Mouse (Mus musculus) MN1 (cell line): Measurements from ENCODE around the gene Celf2.

Experiments used
- DNase-seq: peaks from one replicate; pipeline ENCODE4 v3.0.0-alpha.2; 2016; ENCODE audit warnings: low spot score

The Celf2 gene

GRCm38 (mm10) chr2:7193413-7193812, 315.9 kb downstream of the Celf2 start:
- DNase-seq = no peak

- DNase-seq = no peak
Observed at GRCm38 (mm10) chr2:7179186-7179585, 330.2 kb downstream of the Celf2 start.

DNA sequence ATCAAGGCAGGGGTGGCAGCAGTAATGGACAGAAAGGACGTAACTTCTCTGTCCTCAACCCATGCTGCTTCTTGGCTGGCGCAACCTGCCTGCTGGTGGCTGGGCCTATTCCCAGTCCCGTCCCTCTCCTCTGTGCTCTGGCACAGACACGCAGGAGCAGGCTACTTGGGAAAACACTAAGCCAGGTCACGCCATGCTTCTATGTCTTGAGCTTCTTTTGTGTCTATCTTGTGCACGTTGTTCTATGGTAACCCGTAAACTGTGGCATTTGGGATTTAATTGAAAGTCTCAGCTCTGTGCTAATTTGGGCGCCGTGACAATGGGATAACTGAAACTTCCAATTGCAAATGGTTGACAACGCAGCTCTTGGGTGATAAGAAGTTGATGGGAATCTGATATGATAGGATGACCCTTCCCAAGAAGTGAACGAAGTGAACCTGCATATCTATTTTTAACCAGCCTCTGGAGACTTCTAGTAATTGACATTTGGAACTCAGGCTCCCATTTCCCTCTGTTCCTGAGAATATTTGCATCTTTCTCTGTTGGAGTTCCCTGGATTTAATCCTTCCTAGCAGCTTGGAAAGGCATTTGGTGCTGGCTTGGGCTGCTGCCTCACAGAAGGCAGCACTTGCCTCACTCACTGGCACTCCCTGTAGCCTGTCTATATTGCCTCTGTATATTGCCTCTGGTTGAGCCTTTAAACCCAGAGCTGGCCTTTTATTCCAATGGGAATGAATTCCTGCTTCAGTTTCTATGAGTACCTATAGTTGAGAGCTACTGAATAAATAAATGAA, 335.9 kb downstream of the Celf2 start:
- no peak for DNase-seq

DNA sequence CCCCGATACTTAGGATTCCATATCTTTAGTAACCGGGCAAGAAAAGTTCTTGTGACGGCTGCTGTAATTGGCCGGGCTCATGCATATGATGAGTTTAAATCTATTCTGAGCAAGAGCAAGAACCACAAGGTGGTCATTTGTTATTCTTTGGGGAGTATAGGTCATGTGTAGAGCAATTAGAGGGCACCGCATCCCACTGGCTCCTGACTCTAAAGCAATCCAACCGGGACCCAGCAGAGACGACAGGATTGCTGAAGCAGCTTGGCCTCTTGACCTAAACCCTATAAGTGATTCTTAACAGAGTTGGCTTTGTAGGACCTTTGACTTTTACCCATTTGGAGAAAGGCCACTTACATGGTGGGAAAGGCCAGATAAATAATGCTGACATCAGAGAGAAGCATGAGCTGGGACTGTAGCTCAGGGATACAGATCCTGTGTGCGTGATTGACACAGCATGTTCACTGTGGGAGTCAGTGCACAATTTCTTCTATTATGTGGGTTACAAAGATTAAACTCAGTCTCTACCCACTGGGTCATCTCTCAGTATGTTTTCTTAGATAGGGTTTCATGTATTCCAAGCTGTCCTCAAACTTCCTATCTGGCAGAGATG, 338.2 kb downstream of the Celf2 start:
- DNase-seq = no peak

GRCm38 (mm10) chr2:7165786-7166185, 343.6 kb downstream of the Celf2 start:
- no peak for DNase-seq

DNA sequence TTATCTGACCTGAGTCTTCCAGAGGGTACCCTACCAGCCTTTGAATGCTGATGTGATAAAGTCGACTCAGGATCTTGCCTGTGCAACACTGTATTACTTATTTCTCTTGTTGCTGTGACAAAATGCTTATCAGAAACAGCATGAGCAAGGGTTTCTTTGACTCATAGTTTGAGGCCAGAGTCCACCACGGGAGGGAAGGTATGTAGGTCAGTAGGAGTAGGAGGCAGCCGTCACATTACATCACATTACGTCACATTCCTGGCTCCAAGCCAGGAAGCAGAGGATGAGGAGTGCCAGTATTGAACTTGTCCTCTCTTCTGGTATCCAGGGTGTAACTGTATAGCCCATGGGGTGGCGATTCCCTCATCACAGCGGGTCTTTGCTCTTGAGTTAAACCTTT, 349.3 kb downstream of the Celf2 start:
- DNase-seq = no peak

DNA sequence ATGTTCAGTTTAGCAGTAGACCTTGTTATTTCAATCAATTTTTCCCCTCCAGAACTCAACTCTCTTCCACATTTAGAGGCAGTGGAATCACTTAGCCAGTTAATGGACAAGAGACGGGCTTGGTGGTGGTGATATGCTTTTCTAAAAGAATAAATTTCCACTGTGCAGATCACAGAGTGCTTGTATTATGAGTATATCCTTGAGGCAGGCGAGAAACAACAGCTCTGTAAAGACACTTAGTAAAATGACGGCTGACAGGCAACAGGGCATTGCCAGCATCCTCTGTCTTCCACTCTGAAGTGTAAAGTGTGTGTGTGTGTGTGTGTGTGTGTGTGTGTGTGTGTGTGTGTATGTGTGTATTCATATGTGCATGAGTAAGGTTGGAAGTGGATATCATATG, 362.1 kb downstream of the Celf2 start:
- DNase-seq = no peak

- no peak for DNase-seq
Observed at GRCm38 (mm10) chr2:7145541-7146043, 363.8 kb downstream of the Celf2 start.

GRCm38 (mm10) chr2:7144871-7145270, 364.5 kb downstream of the Celf2 start:
- DNase-seq = no peak

DNA sequence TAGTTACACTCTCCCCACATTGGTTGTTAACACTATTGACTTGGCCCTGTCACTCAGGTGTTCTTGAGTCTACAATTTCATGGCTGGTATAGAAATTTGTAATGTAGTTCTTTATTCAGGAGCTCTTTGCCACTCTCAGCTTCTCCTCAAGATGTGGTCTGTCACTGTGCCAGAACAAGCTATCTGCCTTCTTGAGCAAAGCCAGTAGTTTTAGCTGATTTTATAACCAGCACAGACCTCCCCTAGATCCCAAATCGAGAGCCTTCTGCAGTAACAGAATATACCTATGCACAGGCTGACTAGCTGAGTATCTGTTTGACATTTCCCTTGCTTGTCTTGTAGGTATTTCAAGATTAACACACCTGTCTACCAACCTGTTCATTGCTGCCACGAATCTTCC, 386.0 kb downstream of the Celf2 start:
- DNase-seq = no peak

DNA sequence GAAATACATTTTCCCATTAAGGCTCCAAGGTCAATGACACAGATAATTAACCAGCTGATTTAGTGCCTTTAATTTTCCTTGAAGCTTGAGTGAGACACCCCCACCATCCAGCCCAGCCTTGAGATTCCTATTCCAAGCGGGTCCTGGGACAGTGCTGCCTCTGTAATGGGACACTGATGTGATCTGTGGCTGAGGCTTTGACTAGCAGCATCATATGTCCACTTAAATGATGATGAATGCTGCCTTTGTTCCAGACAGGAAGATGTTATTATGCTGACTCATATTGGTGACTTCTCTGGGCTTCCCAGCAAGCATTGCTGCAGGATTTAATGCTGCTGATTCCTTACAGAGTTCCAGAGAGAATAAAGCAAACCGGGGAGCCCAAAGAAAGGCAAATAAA, 393.6 kb downstream of the Celf2 start:
- DNase-seq = no peak

GRCm38 (mm10) chr2:7115161-7115560, 394.2 kb downstream of the Celf2 start:
- DNase-seq = no peak

DNA sequence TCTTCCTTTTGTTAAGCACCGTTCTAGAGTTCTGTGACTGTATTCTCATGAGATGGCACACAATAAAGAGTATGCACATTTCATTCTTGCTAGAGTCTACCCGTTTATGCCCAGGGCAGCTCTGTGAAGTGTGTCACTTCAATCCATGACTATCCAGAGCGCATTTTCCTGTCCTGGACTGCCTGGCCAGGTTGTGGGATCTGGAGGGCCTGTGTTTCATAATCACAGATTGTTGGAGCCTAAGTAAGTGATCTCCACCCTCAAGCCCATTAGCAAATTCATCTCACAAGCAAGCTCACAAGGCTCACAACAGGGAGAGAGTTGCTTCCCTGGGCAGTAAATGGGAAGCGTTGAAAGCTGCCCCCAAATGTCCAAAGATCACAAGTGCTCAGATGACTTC, 395.6 kb downstream of the Celf2 start:
- no peak for DNase-seq

DNA sequence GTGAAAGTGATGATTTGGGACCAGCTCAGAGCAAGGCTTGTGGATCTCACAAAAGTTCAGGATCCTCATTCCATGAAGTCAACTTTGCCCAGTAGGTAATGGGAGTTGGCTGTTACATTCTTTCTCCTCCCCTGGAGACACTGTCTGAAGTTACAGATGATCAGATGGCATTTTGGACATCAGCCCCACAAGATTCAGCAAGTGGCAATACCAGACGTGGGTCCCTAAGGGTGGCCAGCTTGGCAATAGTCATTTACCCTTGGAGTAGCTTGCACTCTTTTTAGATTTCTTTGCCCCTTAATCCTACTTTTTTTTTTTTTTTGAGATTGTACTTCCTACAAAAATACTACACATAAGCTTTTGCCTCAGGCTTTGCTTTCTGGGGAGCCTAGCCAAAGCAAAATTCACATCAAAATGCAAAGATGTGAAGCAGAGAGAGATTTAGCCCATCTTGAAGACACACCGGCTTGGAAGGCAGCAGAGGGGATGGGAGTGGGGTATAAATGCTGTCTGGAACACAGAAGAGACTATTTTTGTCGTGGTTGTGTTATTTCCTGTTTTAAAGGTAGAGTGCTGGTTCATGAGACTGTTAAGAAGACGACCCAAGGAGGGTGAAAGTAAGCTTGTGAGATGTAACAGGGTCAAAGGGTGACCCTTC, 397.1 kb downstream of the Celf2 start:
- DNase-seq = no peak

DNA sequence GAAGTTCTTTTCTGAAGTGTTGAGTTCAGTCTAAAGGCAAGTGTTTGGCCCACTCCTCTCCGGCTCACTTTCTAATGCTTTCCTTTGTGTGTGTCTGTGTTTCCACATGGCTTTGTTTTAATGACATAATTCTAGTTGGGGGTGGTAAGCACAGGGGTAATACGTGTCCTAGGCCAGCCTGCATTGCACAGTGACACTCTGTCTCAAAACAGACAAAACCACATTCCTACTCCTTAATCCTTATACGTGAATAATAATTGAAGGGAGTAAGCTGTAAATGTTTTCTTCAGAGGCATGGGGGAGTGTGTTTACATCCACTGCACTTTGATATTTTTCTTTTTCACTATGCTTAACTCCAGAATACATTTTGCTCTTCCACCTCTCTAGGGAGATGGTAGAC, 415.9 kb downstream of the Celf2 start:
- no peak for DNase-seq

DNA sequence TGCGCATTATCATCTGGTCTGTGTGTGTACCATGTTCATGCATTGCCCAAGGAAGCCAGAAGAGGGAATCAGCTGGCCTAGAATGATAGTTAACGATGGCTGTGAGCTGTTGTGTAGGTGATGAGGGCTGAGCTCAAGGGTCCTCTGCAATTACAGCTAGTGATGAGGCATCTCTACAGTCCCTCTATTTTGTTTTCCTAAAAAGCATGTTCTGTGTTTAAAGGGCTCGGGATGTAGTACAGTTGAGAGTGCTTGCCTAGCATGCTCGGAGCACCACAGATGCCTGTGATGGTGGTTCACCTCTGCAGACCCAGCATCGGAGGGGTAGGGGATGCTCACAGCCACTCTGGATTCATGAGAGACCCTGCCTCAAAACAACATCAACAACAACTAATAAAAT, 416.7 kb downstream of the Celf2 start:
- no peak for DNase-seq

- DNase-seq = no peak
Observed at GRCm38 (mm10) chr2:7090496-7090895, 418.9 kb downstream of the Celf2 start.

- DNase-seq = no peak
Observed at GRCm38 (mm10) chr2:7089069-7089834, 420.1 kb downstream of the Celf2 start.

DNA sequence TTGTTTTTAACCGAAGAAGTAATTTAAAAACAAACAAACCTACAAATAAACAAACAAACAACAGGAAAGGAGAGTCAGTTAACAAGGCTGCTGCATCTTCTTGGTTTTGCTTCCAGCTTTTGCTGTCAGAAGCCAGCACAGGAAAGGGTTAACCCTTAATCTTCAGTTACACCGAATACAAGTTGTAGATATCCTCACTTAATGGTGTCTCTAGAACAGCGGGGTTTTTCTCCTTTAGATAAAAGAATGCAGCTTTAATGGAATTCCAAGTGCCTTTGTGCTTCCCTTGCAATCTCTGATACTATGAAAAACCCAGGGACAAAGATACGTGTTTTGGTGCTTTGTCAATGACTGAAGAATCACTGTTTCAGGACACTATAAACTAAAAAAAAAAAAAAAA, 420.8 kb downstream of the Celf2 start:
- no peak for DNase-seq

GRCm38 (mm10) chr2:7087480-7087879, 421.9 kb downstream of the Celf2 start:
- DNase-seq = no peak

DNA sequence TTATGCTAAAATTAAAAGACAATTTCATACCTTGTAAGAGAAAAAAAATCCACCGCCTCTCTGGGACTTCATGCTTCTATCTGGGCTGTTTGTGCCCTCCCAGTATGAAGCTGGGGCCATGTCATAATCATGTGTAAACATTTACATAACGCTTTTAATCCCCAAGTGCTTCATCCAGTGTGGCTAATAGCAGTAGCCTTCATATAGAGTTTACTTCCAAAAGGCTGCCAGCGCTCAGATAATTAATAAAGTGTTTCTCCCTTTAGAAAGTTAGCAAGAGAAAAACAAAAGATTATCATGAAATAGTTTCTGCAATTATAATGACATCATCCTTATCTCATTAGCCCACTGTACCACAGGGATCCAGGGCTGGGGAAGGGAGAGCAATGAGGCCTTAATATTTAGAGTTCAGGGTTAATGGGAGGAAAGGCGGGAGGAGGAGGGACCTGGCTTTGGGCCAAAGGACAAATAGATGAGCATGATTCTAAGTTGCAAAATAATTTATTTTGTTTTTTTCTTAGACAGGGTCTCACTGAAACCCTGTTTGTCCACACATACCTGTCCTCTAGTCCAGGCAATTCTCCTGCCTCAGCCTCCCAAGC, 425.8 kb downstream of the Celf2 start:
- DNase-seq = no peak
